Mouse (Mus musculus) right cerebral cortex, adult 18-20 months (tissue): ENCODE measurements around the gene Nbl1.

Source experiments
- DNase-seq: peaks from one replicate; pipeline ENCODE4 v3.0.0; 2022; ENCODE audit warnings: mixed read lengths

The Nbl1 gene

DNA sequence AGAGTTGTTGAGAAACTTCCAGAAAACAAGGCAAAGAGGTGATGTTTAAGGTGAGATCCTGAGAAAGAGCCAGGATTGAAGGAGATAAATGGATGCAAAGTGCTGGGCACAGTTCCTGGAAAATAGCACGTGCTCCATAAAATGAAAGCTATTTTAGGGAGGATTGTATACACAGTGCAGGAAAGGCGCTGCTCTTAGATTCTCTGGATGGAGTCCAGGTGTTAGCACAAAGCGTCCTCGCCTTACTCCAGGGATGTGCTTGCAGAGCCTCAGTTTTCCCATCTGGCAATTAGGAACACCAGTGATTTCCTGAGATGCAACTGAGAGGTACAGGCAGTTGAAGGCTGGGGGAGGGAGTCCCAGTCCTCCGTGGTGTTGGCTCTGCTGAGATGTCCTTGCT lies 3.4 kb upstream of the Nbl1 start:
- DNase-seq: no peak

- no peak for DNase-seq
Measured at GRCm38 (mm10) chr4:139095406-139095805, 2.6 kb upstream of the Nbl1 start.

DNA sequence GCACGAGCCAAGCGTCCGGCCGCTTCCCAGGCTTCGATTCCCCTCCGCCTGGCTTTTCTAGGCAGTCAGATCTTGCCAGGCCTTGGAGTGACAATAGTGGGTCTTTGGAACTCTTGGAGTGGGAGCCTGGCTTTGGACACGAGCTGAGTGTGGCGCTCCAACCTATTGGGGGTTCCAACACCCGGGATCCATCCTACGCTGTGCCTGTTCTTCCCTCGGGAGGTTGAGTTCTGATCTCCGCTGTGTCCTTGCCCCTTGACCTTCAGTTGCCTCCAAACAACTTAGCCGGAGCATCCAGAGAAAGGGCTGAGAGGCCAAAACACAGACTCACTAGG lies 370 bp upstream of the Nbl1 start:
- no peak for DNase-seq

GRCm38 (mm10) chr4:139091478-139092355 lies 1.1 kb downstream of the Nbl1 start:
- no peak for DNase-seq

DNA sequence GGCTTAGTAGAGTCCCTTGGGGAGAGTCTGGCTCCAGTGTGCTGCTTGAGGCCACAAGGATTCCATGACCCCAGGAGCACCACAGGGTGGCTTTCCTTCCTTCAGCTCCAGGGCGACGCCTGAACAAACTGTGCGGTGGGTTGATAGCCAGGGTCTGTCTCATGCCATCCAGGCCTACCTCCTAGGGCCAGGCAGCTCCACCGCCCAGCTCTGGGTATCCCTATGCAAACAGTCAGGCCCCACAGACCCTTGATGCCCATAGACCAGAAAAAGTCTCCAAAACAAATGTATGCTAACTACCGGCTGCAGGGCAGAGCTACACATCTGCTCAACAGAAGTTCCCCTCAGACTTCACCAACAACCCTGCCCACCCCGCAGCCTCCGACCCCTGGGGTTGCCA lies 1.7 kb downstream of the Nbl1 start:
- DNase-seq: no peak

DNA sequence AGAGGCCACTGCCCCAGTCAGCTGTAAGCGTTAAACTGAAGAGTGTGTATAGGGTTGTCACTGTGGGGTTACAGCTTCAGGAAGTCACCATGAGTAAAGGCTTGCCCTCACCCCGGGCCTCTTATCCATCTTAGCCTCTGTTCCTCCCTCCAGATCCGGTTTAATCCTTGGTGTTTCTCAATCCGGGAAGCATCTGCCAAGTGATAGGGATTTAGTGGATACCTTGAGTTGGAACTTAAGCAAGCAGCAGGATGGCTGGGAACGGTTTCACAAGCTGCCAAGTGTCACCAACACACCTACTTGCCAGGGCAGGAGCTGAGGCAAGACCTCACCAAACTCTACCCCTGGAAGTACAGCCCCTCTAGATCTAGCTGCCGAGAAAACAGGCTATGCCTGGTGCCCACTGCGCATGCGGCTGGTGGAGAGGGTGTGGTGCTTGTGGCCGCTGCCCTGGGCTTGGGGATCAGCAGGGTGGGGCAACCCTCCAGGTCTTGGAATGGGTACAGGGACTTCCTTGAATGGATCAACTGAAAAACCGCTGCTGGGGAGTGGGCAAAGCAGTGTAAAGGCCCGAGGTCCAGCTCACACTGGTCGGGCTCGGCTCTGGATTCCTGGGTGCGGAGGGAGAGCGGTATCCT lies 2.4 kb downstream of the Nbl1 start:
- no peak for DNase-seq

DNA sequence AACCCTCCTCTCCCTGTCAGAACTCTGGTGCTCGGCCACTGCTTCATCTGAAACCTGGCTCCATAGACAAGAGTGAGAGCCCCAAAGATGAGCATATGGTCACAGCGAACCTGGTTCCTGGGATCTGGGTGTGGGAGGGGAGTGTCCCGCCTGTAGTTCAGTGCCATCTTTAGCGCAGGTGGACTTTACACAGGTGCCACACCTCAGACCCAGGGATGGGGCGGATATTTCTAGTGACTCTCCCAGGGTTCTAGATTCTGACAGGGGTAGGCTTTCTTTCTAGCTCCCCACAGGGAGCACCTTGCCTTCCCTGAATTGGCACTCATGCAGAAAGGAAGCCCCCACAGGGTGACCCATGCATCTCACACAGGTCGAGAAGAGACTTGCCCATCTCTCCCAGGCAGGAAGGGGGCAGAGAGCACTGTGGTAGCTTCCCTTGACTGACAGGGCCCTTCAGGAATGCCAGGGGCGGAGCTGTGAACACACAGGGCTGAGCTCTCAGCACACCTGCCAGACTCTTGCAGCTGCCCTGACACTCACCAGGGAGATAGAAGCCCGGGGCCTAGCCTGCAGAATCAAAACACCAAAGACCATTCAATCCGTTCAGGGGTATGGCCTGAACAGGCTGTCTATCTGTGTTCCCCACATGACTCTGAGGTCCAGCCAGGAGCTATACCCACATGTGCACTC lies 3.7 kb downstream of the Nbl1 start:
- no peak for DNase-seq

- no peak for DNase-seq
Measured at GRCm38 (mm10) chr4:139086984-139087383, 5.8 kb downstream of the Nbl1 start.

DNA sequence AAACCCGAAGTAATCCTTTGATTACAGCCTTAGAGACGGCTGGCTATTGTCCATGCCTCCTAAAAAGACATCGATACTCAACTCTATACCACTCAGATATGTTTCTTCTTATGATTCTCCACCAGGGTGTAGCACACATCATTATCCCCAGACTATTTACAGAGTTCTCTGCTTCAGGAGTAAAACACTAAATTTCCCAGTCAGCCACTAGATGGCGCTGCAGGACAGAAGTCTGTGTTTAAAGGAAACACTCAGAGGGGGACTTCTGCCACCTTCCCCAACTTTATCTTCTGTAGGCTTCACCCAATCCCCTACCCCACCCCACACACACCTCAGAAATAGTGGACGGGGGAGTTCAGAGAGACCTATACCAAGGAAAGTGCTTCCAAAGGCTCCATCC lies 6.8 kb downstream of the Nbl1 start:
- peak; percentile 78 for DNase-seq

DNA sequence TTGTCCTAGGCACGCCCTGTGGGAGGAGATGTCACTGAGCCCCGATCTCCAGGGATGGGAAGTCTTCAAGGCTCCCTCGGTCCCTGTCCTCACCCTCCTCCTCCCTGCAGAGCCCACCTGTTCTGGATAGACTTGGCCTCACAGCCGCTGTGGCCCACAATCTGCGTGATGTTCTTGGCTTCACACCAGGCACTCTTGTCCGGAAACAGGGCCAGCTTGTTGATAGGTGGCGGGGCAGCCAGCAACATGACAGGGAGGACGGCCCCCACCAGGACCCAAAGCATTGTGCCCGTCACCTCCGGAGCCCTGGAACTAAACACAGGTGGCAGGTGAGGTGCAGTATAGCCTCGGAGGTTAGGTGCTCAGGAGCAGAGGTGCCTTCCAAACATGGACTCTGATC lies 7.5 kb downstream of the Nbl1 start:
- no peak for DNase-seq

DNA sequence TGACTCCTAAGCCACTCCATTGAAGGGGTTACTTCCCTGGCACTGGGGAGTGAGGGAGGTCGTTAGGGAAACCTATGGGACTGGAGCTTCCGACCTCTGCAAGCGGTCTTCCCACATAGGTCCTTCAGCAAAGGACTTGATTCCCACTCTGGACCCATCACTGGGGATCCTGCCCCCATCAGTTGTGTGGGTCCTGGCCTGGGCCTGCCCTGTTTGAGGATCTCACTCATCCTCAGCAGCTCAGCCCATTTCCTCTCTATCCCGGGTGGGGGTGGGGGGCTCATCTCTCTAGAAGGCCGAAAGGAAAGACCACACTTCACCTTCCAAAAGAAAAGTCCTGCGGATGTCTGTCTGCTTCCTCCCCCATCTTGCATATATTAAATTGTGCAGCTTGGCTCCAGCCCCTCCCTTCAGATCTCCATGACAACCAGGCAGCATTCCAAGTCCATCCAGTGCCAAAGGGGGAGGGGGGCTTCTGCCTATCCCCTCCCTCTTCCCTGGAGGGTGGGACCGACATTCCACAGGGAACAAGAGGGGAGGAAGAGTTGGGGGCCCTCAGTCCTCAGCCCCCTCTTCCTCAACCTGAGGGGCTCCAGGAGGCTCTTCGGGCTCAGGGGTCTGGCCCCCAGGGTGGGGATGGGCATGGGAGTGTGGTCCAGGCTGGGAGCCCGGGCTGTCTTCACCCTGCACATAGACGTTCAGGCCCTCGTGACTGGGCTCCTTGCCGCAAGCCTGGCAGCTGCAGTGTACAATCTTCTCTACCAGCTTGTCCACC lies 9.8 kb downstream of the Nbl1 start:
- DNase-seq: no peak

GRCm38 (mm10) chr4:139081270-139081931 lies 11.4 kb downstream of the Nbl1 start:
- peak; percentile 53 for DNase-seq

DNA sequence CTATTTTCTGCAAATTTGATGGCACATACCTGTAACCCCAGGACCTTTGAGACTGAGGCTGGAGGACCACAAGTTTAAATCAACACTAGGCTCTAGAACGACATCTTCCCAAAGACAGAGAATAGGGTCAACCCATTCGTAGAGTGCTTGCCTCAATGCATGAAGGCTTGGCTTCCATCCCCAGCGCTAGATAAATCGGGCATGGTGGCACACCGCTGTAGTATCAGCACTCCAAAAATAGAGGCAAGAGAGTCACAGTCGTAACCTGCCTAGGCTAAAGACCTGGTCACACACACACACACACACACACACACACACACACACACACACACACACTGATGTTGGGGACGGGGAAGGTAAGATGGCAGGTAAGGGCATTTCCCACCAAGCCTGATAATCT lies 12.5 kb downstream of the Nbl1 start:
- no peak for DNase-seq

DNA sequence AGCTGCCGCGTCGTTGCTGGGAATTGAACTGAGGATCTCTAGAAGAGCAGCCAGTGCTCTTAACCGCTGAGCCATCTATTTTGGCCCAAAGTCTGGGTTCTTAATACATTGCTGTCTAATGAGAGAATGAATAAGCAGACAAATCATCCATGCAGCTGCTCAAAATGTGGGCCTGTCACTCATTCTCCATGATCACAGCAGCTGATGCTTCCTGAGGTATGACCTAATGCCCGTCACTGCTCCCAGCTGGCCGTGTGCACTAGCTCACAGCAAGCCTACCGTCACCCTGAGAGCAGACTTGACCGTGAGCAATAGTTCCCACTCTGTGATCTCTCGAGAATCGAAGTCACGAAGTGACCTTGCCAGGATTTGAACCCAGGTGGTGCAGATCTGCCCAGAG lies 13.4 kb downstream of the Nbl1 start:
- DNase-seq: no peak

- DNase-seq: no peak
Measured at GRCm38 (mm10) chr4:139078726-139079125, 14.1 kb downstream of the Nbl1 start.

- no peak for DNase-seq
Measured at GRCm38 (mm10) chr4:139078313-139078712, 14.5 kb downstream of the Nbl1 start.

- no peak for DNase-seq
Measured at GRCm38 (mm10) chr4:139075915-139076314, 16.9 kb downstream of the Nbl1 start.

GRCm38 (mm10) chr4:139075041-139075711 lies 17.6 kb downstream of the Nbl1 start, which contains the start of gene Htr6:
Gene Htr6 (minus strand): TSS chr4:139075570.
- peak; percentile 60 for DNase-seq

- no peak for DNase-seq
Measured at GRCm38 (mm10) chr4:139074060-139074459, 18.7 kb downstream of the Nbl1 start.

DNA sequence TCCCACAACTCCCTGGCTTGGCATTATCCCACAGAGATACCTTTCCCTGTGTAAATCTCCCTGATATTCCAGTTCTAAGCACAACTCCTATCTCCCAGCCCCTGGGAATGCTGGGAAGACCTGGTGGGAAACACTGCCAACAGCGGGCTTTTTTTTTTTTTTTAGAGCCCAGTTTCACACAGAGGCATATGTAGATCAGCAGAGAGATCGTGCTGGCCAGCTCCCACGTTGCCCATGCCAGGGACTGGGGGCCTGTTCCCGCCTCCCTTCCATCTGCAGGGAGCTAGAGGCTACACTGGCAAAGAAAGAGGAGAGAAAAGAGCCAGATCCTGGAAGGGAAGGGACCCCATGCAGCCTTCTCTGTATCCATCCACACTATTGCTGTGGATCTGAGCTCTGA lies 24.5 kb downstream of the Nbl1 start:
- DNase-seq: peak; percentile 85

- no peak for DNase-seq
Measured at GRCm38 (mm10) chr4:139064831-139065230, 28.0 kb downstream of the Nbl1 start.

GRCm38 (mm10) chr4:139059569-139059968 lies 33.2 kb downstream of the Nbl1 start:
- no peak for DNase-seq
